Mouse (Mus musculus): ENCODE results near the gene Gdf11. TPM values are rescaled to one million over a fixed set of nuclear protein-coding genes. Genes with fewer than 3 reads are reported as not detected.

The Gdf11 gene
- polyA plus RNA-seq, 1 experiment: 2.8 TPM

- Histone ChIP-seq H3K27ac (ENCODE audit: insufficient read depth, low read length) (no peak overlapping the region), H3K4me1 (ENCODE audit: control insufficient read depth, insufficient read depth, low read length) (peaks cover 3% of the 10 kb centered on the region), H3K27me3 (ENCODE audit: control insufficient read depth, insufficient read depth, low read length, poor library complexity, severe bottlenecking) (no peaks in the 10 kb centered on the region), H3K9ac (ENCODE audit: low read depth, poor library complexity, severe bottlenecking) (peak overlapping the region; percentile 50), H3K4me3 (ENCODE audit: low read depth, low read length) (peak overlapping the region; percentile 39), H3K9me3 (replicated peaks; ENCODE audit: control insufficient read depth, insufficient read depth, low read length, poor library complexity, severe bottlenecking) (no peaks in the 10 kb centered on the region), H3K36me3 (ENCODE audit: control insufficient read depth, insufficient read depth, low read length, poor library complexity, severe bottlenecking) (no peaks in the 10 kb centered on the region)
- TF ChIP-seq POLR2A (IDR thresholded peaks at IDR 0.05; ENCODE audit: insufficient read depth, low read length): no peak
- no peak for TF ChIP-seq CTCF (IDR thresholded peaks at IDR 0.05; ENCODE audit: low read depth, low read length)
Measured at GRCm38 (mm10) chr10:128921883-128922821, 30.6 kb upstream of the Gdf11 start.

GRCm38 (mm10) chr10:128921251-128921650 is 29.7 kb upstream of the Gdf11 start:
- peaks cover 3% of the 10 kb centered on the region for H3K4me1 ChIP-seq (ENCODE audit: control insufficient read depth, insufficient read depth, low read length)
- no peaks in the 10 kb centered on the region for H3K27me3 ChIP-seq (ENCODE audit: control insufficient read depth, insufficient read depth, low read length, poor library complexity, severe bottlenecking)
- no peak for TF ChIP-seq CTCF (IDR thresholded peaks at IDR 0.05; ENCODE audit: low read depth, low read length)
- TF ChIP-seq POLR2A (IDR thresholded peaks at IDR 0.05; ENCODE audit: insufficient read depth, low read length): no peak
- TF ChIP-seq EP300 (IDR thresholded peaks at IDR 0.05; ENCODE audit: insufficient read depth, low read depth, low read length): no peak
- H3K36me3 ChIP-seq (ENCODE audit: control insufficient read depth, insufficient read depth, low read length, poor library complexity, severe bottlenecking): peaks cover 8% of the 10 kb centered on the region
- no peak overlapping the region for H3K4me3 ChIP-seq (ENCODE audit: low read depth, low read length)
- no peaks in the 10 kb centered on the region for H3K9me3 ChIP-seq (replicated peaks; ENCODE audit: control insufficient read depth, insufficient read depth, low read length, poor library complexity, severe bottlenecking)
- no peak overlapping the region for H3K27ac ChIP-seq (ENCODE audit: insufficient read depth, low read length)
- H3K9ac ChIP-seq (ENCODE audit: low read depth, poor library complexity, severe bottlenecking): no peak overlapping the region

- no peaks in the 10 kb centered on the region for H3K9me3 ChIP-seq (replicated peaks; ENCODE audit: control insufficient read depth, insufficient read depth, low read length, poor library complexity, severe bottlenecking)
- peaks cover 10% of the 10 kb centered on the region for H3K36me3 ChIP-seq (ENCODE audit: control insufficient read depth, insufficient read depth, low read length, poor library complexity, severe bottlenecking)
- no peak overlapping the region for H3K4me3 ChIP-seq (ENCODE audit: low read depth, low read length)
- no peak for TF ChIP-seq CTCF (IDR thresholded peaks at IDR 0.05; ENCODE audit: low read depth, low read length)
- no peak for TF ChIP-seq EP300 (IDR thresholded peaks at IDR 0.05; ENCODE audit: insufficient read depth, low read depth, low read length)
- no peak for TF ChIP-seq POLR2A (IDR thresholded peaks at IDR 0.05; ENCODE audit: insufficient read depth, low read length)
- no peaks in the 10 kb centered on the region for H3K27me3 ChIP-seq (ENCODE audit: control insufficient read depth, insufficient read depth, low read length, poor library complexity, severe bottlenecking)
- no peak overlapping the region for H3K9ac ChIP-seq (ENCODE audit: low read depth, poor library complexity, severe bottlenecking)
- H3K27ac ChIP-seq (ENCODE audit: insufficient read depth, low read length): no peak overlapping the region
- peaks cover 3% of the 10 kb centered on the region for H3K4me1 ChIP-seq (ENCODE audit: control insufficient read depth, insufficient read depth, low read length)
Measured at GRCm38 (mm10) chr10:128920736-128921161, 29.2 kb upstream of the Gdf11 start.

GRCm38 (mm10) chr10:128919966-128920365 is 28.4 kb upstream of the Gdf11 start:
- no peak overlapping the region for H3K9ac ChIP-seq (ENCODE audit: low read depth, poor library complexity, severe bottlenecking)
- H3K9me3 ChIP-seq (replicated peaks; ENCODE audit: control insufficient read depth, insufficient read depth, low read length, poor library complexity, severe bottlenecking): no peaks in the 10 kb centered on the region
- no peak overlapping the region for H3K4me3 ChIP-seq (ENCODE audit: low read depth, low read length)
- TF ChIP-seq CTCF (IDR thresholded peaks at IDR 0.05; ENCODE audit: low read depth, low read length) (no peak), POLR2A (IDR thresholded peaks at IDR 0.05; ENCODE audit: insufficient read depth, low read length) (no peak), EP300 (IDR thresholded peaks at IDR 0.05; ENCODE audit: insufficient read depth, low read depth, low read length) (no peak)
- H3K4me1 ChIP-seq (ENCODE audit: control insufficient read depth, insufficient read depth, low read length): peaks cover 3% of the 10 kb centered on the region
- H3K27me3 ChIP-seq (ENCODE audit: control insufficient read depth, insufficient read depth, low read length, poor library complexity, severe bottlenecking): no peaks in the 10 kb centered on the region
- no peak overlapping the region for H3K27ac ChIP-seq (ENCODE audit: insufficient read depth, low read length)
- H3K36me3 ChIP-seq (ENCODE audit: control insufficient read depth, insufficient read depth, low read length, poor library complexity, severe bottlenecking): peaks cover 10% of the 10 kb centered on the region

- Histone ChIP-seq H3K36me3 (ENCODE audit: control insufficient read depth, insufficient read depth, low read length, poor library complexity, severe bottlenecking) (peaks cover 10% of the 10 kb centered on the region), H3K4me1 (ENCODE audit: control insufficient read depth, insufficient read depth, low read length) (peaks cover 3% of the 10 kb centered on the region)
Measured at GRCm38 (mm10) chr10:128919203-128919631, 27.7 kb upstream of the Gdf11 start.

GRCm38 (mm10) chr10:128918246-128918645 is 26.7 kb upstream of the Gdf11 start:
- peaks cover 10% of the 10 kb centered on the region for H3K36me3 ChIP-seq (ENCODE audit: control insufficient read depth, insufficient read depth, low read length, poor library complexity, severe bottlenecking)
- H3K4me1 ChIP-seq (ENCODE audit: control insufficient read depth, insufficient read depth, low read length): peaks cover 3% of the 10 kb centered on the region

More at GRCm38 (mm10) chr10:128919203-128919631, 27.7 kb upstream of the Gdf11 start:
- H3K4me3 ChIP-seq (ENCODE audit: low read depth, low read length): no peak overlapping the region
- no peak overlapping the region for H3K27ac ChIP-seq (ENCODE audit: insufficient read depth, low read length)
- H3K9me3 ChIP-seq (replicated peaks; ENCODE audit: control insufficient read depth, insufficient read depth, low read length, poor library complexity, severe bottlenecking): no peaks in the 10 kb centered on the region
- H3K27me3 ChIP-seq (ENCODE audit: control insufficient read depth, insufficient read depth, low read length, poor library complexity, severe bottlenecking): no peaks in the 10 kb centered on the region
- TF ChIP-seq CTCF (IDR thresholded peaks at IDR 0.05; ENCODE audit: low read depth, low read length) (no peak), POLR2A (IDR thresholded peaks at IDR 0.05; ENCODE audit: insufficient read depth, low read length) (no peak), EP300 (IDR thresholded peaks at IDR 0.05; ENCODE audit: insufficient read depth, low read depth, low read length) (no peak)
- no peak overlapping the region for H3K9ac ChIP-seq (ENCODE audit: low read depth, poor library complexity, severe bottlenecking)

More at GRCm38 (mm10) chr10:128918246-128918645, 26.7 kb upstream of the Gdf11 start:
- Histone ChIP-seq H3K9ac (ENCODE audit: low read depth, poor library complexity, severe bottlenecking) (no peak overlapping the region), H3K27me3 (ENCODE audit: control insufficient read depth, insufficient read depth, low read length, poor library complexity, severe bottlenecking) (no peaks in the 10 kb centered on the region), H3K27ac (ENCODE audit: insufficient read depth, low read length) (no peak overlapping the region), H3K4me3 (ENCODE audit: low read depth, low read length) (no peak overlapping the region), H3K9me3 (replicated peaks; ENCODE audit: control insufficient read depth, insufficient read depth, low read length, poor library complexity, severe bottlenecking) (no peaks in the 10 kb centered on the region)
- no peak for TF ChIP-seq CTCF (IDR thresholded peaks at IDR 0.05; ENCODE audit: low read depth, low read length)
- TF ChIP-seq POLR2A (IDR thresholded peaks at IDR 0.05; ENCODE audit: insufficient read depth, low read length): no peak
- TF ChIP-seq EP300 (IDR thresholded peaks at IDR 0.05; ENCODE audit: insufficient read depth, low read depth, low read length): no peak

Measured in ES-Bruce4 (cell line).